Mouse (Mus musculus) erythroblast, embryonic 14.5 days (primary cell): ENCODE measurements around the gene Slc48a1. TPM values are rescaled to one million over a fixed set of nuclear protein-coding genes. Genes with fewer than 3 reads are reported as not detected.

Experiments
- H3K27me3 ChIP-seq: 2 replicates; pipeline ENCODE4 v1.6.1; 2012; ENCODE audit warnings: inconsistent platforms; ENCODE audit not compliant: control insufficient read depth
- H3K36me3 ChIP-seq: 2 replicates; pipeline ENCODE4 v1.6.1; 2012; ENCODE audit warnings: mild to moderate bottlenecking, inconsistent platforms; ENCODE audit not compliant: control insufficient read depth
- H3K4me1 ChIP-seq: 2 replicates; pipeline ENCODE4 v1.6.1; 2012; ENCODE audit warnings: inconsistent platforms; ENCODE audit not compliant: control insufficient read depth
- H3K4me3 ChIP-seq: replicated peaks from 2 replicates; pipeline ENCODE3; 2012; ENCODE audit warnings: moderate library complexity, mild to moderate bottlenecking, inconsistent platforms
- H3K9me3 ChIP-seq: 2 replicates; pipeline ENCODE4 v1.6.1; 2012; ENCODE audit warnings: low read length, inconsistent platforms, mixed read lengths; ENCODE audit not compliant: control insufficient read depth
- GATA1 ChIP-seq: IDR thresholded peaks from 2 replicates; pipeline ENCODE4 v1.6.1; 2012; ENCODE audit warnings: low read length, inconsistent platforms, mixed read lengths
- TAL1 ChIP-seq: IDR thresholded peaks from 3 replicates; pipeline ENCODE4 v1.6.1; 2012; ENCODE audit warnings: low read length, inconsistent platforms, mixed read lengths
- polyA plus RNA-seq: library from polyadenylated mRNA; stranded (reverse); fragments of >175 nt; gene quantifications from 2 replicates; pipeline ENCODE4 v1.2.3, GENCODE M21; 2012

The Slc48a1 gene
- polyA plus RNA-seq, 1 experiment: 32.7 TPM

GRCm38 (mm10) chr15:97831242-97831986, 53.1 kb downstream of the Slc48a1 start:
- H3K27me3 ChIP-seq: peaks cover 44% of the 10 kb centered on the region
- H3K4me3 ChIP-seq: peak overlapping the region; percentile 67
- H3K36me3 ChIP-seq: no peaks in the 10 kb centered on the region
- H3K9me3 ChIP-seq: no peaks in the 10 kb centered on the region
- TF ChIP-seq GATA1 (no peak), TAL1 (no peak)
- H3K4me1 ChIP-seq: peaks cover 59% of the 10 kb centered on the region

- peaks cover 44% of the 10 kb centered on the region for H3K27me3 ChIP-seq
- no peaks in the 10 kb centered on the region for H3K9me3 ChIP-seq
- peak overlapping the region; percentile 67 for H3K4me3 ChIP-seq
- TF ChIP-seq GATA1: no peak
- H3K36me3 ChIP-seq: no peaks in the 10 kb centered on the region
- H3K4me1 ChIP-seq: peaks cover 58% of the 10 kb centered on the region
These were observed 53.8 kb downstream of the Slc48a1 start for GRCm38 (mm10) chr15:97831987-97832640.

DNA sequence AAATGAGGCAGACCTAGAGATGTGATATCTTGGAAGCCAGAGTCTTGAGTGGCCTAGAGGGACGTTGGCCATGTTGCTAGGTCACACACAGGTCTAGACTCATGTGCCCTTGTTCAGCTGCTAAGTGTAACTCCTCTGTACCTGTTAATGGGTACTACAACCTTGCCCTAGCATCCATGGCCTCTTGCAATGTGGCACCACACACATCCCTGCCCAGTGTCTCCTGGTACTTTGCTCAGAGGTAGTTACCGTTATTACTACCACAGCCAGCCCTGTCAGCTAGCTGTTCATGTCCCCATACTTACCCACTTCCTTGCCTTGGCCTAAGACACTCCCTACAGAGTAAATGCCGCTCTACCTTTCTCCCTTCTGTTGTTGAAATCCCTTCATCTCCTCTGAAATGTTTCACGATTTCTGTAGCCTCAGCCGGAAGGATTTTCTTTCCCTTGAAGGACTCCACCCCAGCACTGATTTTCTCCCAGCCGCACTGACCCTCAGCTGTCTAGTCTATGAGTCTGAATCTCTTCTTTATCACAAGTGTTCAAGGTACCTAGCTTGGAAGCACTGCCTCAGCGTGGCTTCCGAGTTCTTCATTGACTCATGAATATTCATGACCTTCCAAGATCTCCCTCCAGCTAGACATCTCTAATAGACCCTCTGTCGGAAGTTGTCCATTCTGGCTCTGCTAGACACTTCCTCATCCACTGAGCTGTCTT, 54.6 kb downstream of the Slc48a1 start:
- peaks cover 60% of the 10 kb centered on the region for H3K4me1 ChIP-seq
- no peaks in the 10 kb centered on the region for H3K36me3 ChIP-seq
- TF ChIP-seq TAL1 (no peak), GATA1 (no peak)
- H3K9me3 ChIP-seq: no peaks in the 10 kb centered on the region
- peaks cover 44% of the 10 kb centered on the region for H3K27me3 ChIP-seq
- no peak overlapping the region for H3K4me3 ChIP-seq

GRCm38 (mm10) chr15:97836153-97836893, 58.0 kb downstream of the Slc48a1 start:
- H3K27me3 ChIP-seq: peaks cover 26% of the 10 kb centered on the region
- no peak overlapping the region for H3K4me3 ChIP-seq
- H3K9me3 ChIP-seq: no peaks in the 10 kb centered on the region
- TF ChIP-seq GATA1: no peak
- no peak for TF ChIP-seq TAL1
- peaks cover 59% of the 10 kb centered on the region for H3K4me1 ChIP-seq
- H3K36me3 ChIP-seq: no peaks in the 10 kb centered on the region

- no peak overlapping the region for H3K4me3 ChIP-seq
- peaks cover 21% of the 10 kb centered on the region for H3K27me3 ChIP-seq
- no peaks in the 10 kb centered on the region for H3K36me3 ChIP-seq
- H3K4me1 ChIP-seq: peaks cover 59% of the 10 kb centered on the region
- TF ChIP-seq GATA1 (no peak), TAL1 (no peak)
- no peaks in the 10 kb centered on the region for H3K9me3 ChIP-seq
These were observed 58.6 kb downstream of the Slc48a1 start for GRCm38 (mm10) chr15:97836894-97837247.

GRCm38 (mm10) chr15:97837491-97838061, 59.3 kb downstream of the Slc48a1 start:
- H3K36me3 ChIP-seq: no peaks in the 10 kb centered on the region

GRCm38 (mm10) chr15:97838395-97838794, 60.1 kb downstream of the Slc48a1 start:
- Histone ChIP-seq H3K9me3 (no peaks in the 10 kb centered on the region), H3K27me3 (peaks cover 5% of the 10 kb centered on the region), H3K36me3 (no peaks in the 10 kb centered on the region), H3K4me1 (peaks cover 65% of the 10 kb centered on the region), H3K4me3 (no peak overlapping the region)
- TF ChIP-seq TAL1 (no peak), GATA1 (no peak)

More at GRCm38 (mm10) chr15:97837491-97838061, 59.3 kb downstream of the Slc48a1 start:
- H3K4me1 ChIP-seq: peaks cover 61% of the 10 kb centered on the region
- no peak overlapping the region for H3K4me3 ChIP-seq
- H3K27me3 ChIP-seq: peaks cover 14% of the 10 kb centered on the region
- no peak for TF ChIP-seq TAL1
- no peak for TF ChIP-seq GATA1
- no peaks in the 10 kb centered on the region for H3K9me3 ChIP-seq

DNA sequence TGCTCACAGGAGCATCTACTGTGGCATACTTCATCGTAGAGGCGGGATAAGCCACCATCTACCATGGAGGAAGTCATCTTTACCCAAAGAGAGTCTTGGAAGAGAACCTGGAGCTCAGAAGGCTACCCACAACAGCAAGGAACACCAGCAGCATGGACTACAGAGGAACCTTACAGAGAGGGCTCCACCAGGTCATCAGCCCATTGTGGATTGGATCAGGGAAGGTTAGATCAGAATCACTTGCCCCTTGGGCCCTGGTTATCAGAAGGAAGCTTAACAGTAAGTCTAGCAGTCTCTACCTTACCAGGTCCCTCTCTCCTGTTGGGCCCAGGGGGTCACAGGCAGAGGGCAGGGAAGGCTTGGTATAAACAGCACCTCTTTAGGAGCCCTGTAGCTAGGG, 60.7 kb downstream of the Slc48a1 start:
- no peaks in the 10 kb centered on the region for H3K27me3 ChIP-seq
- peaks cover 71% of the 10 kb centered on the region for H3K4me1 ChIP-seq
- H3K9me3 ChIP-seq: no peaks in the 10 kb centered on the region
- no peaks in the 10 kb centered on the region for H3K36me3 ChIP-seq
- no peak overlapping the region for H3K4me3 ChIP-seq
- TF ChIP-seq TAL1: no peak
